Mouse (Mus musculus) hindbrain, embryonic 16.5 days (tissue): ENCODE data around the gene Etl4. TPM values are rescaled to one million over a fixed set of nuclear protein-coding genes. Genes with fewer than 3 reads are reported as not detected.

Source experiments
- ATAC-seq: fragments of 200-750 bp; cut with Nextera tagmentation; 2 replicates; pipeline ENCODE4 v1.8.0; 2017; ENCODE audit warnings: moderate TSS enrichment, moderate library complexity
- H3K27ac ChIP-seq: fragments of 300-500 bp; sonication (generic); 2 replicates; pipeline ENCODE4 v1.5.1; 2014; ENCODE audit warnings: low read depth, mild to moderate bottlenecking, control low read depth, low read length, moderate library complexity
- H3K27me3 ChIP-seq: fragments of 300-500 bp; sonication (generic); replicated peaks from 2 replicates; pipeline ENCODE4 v1.6.1; 2014; ENCODE audit warnings: low read length; ENCODE audit not compliant: control insufficient read depth, insufficient read depth
- H3K36me3 ChIP-seq: fragments of 300-500 bp; sonication (generic); 2 replicates; pipeline ENCODE4 v1.6.1; 2014; ENCODE audit warnings: mild to moderate bottlenecking, low read length, moderate library complexity, mixed read lengths; ENCODE audit not compliant: control insufficient read depth, insufficient read depth
- H3K4me1 ChIP-seq: fragments of 300-500 bp; sonication (generic); 2 replicates; pipeline ENCODE4 v1.6.1; 2014; ENCODE audit warnings: low read depth, low read length; ENCODE audit not compliant: control insufficient read depth, insufficient read depth
- H3K4me2 ChIP-seq: fragments of 300-500 bp; sonication (generic); 2 replicates; pipeline ENCODE4 v1.6.1; 2014; ENCODE audit warnings: mild to moderate bottlenecking, low read length, control low read depth, moderate library complexity
- H3K4me3 ChIP-seq: fragments of 300-500 bp; sonication (generic); 2 replicates; pipeline ENCODE4 v1.5.1; 2014; ENCODE audit warnings: mild to moderate bottlenecking, low read length, control low read depth, moderate library complexity
- H3K9ac ChIP-seq: fragments of 300-500 bp; sonication (generic); 2 replicates; pipeline ENCODE4 v1.6.1; 2014; ENCODE audit warnings: low read depth, mild to moderate bottlenecking, control low read depth, low read length, moderate library complexity
- H3K9me3 ChIP-seq: fragments of 300-500 bp; sonication (generic); 2 replicates; pipeline ENCODE4 v1.6.1; 2014; ENCODE audit warnings: mild to moderate bottlenecking, low read length, moderate library complexity; ENCODE audit not compliant: control insufficient read depth
- WGBS: fragments of 180-500 bp; shearing (Covaris S2); extraction: QIAGEN DNeasy Blood & Tissue Kit; methylation state at CpG from one replicate; pipeline ENCODE4 v1.1.7; 2014; 5-methylcytosine and 5-hydroxymethylcytosine counted together
- polyA plus RNA-seq: library from polyadenylated mRNA; unstranded; fragments of >200 nt; fragmentation: Nextera tagmentation; extraction: Ambion mirVana; gene quantifications from 2 replicates; pipeline ENCODE4 v1.2.1, GENCODE M21; 2015

Etl4 gene
- polyA plus RNA-seq, 1 experiment from 2014 or later, result 5.0 TPM

DNA sequence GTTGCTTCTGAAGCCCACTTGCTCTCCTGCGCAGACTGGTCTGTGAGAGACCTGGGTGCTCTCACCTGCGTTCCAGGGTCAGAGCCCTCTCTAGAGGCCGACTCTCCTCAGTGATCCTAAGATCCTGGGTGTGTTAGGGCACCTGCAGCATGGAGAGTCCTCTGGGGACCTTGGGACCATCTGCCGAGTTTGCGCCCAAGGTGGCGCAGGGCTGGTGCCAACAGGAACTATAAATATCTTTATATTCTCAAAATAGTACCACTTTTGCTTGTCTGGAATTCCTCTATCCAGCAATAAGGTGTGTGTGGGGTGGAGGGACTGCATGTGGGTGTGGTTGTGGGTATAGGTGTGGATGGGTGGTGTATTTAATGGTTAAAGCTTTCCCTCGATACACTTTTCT, 293.4 kb downstream of the Etl4 start:
- WGBS, result 88% methylated on average over 7 of the region's 7 CpGs
- no peaks in the 10 kb centered on the region for H3K4me1 ChIP-seq
- H3K4me2 ChIP-seq, result no peak overlapping the region
- H3K9me3 ChIP-seq, result no peaks in the 10 kb centered on the region
- no peaks in the 10 kb centered on the region for H3K36me3 ChIP-seq
- no peak overlapping the region for H3K27ac ChIP-seq
- no peak overlapping the region for H3K9ac ChIP-seq
- H3K4me3 ChIP-seq, result no peak overlapping the region
- H3K27me3 ChIP-seq, result no peaks in the 10 kb centered on the region
- ATAC-seq, result no peak

- Histone ChIP-seq H3K27me3 (no peaks in the 10 kb centered on the region), H3K4me1 (no peaks in the 10 kb centered on the region), H3K27ac (no peak overlapping the region), H3K4me2 (no peak overlapping the region), H3K36me3 (no peaks in the 10 kb centered on the region), H3K4me3 (no peak overlapping the region), H3K9ac (no peak overlapping the region), H3K9me3 (no peaks in the 10 kb centered on the region)
- WGBS, result 68% methylated on average over 1 of the region's 1 CpGs
- no peak for ATAC-seq
These were observed 297.1 kb downstream of the Etl4 start for GRCm38 (mm10) chr2:20206647-20207046.

DNA sequence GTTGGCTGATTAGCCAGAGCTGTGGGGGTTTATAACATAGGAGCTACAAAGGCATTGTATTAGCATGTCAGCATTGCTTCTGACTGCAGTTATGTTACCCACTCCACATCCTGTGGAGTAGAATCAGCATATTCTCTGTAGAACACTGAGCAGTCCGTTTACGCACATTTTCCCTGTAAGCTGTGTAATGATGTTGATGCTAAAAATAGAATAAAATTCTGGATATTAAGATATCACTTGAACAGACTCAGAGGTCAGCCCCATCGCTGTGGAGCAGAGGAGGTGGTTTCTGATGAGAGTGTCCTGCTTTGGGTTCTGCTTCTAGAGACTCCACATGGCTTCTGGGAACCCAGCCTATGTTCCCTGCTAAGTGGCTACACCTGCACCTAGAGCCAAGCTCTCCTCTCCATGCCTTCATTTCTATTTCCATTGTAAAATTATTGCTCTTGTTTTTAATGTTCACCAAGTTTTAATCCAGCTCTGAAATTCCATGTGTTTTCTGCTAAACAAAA, 299.2 kb downstream of the Etl4 start:
- no peaks in the 10 kb centered on the region for H3K4me1 ChIP-seq
- H3K4me3 ChIP-seq, result no peak overlapping the region
- H3K9ac ChIP-seq, result no peak overlapping the region
- WGBS, result 66% methylated on average over 3 of the region's 3 CpGs
- no peaks in the 10 kb centered on the region for H3K36me3 ChIP-seq
- ATAC-seq, result no peak
- H3K27me3 ChIP-seq, result no peaks in the 10 kb centered on the region
- H3K9me3 ChIP-seq, result no peaks in the 10 kb centered on the region
- no peak overlapping the region for H3K27ac ChIP-seq
- no peak overlapping the region for H3K4me2 ChIP-seq

DNA sequence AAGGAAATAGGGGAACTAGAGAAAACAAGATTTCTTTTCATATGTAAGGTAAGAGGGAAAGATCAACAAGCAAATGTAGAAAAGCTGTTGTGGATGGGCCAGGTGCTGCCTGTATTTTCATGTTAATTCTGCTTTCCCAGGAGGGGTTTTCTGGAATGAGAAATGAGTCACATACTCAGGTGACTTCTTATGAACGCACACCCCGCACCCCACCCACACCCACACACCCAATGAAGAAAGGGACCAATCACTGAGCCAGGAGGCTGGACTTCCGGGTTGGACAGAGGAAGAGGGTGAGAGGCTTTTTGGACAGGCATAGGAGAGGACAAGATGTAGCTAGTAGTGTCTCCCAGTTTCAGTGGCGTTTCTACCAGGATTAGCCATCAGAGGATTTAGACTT, 299.8 kb downstream of the Etl4 start:
- no peaks in the 10 kb centered on the region for H3K27me3 ChIP-seq
- H3K4me2 ChIP-seq, result no peak overlapping the region
- H3K36me3 ChIP-seq, result no peaks in the 10 kb centered on the region
- no peaks in the 10 kb centered on the region for H3K9me3 ChIP-seq
- no peak for ATAC-seq
- no peak overlapping the region for H3K27ac ChIP-seq
- H3K9ac ChIP-seq, result no peak overlapping the region
- H3K4me1 ChIP-seq, result no peaks in the 10 kb centered on the region
- 64% methylated on average over 4 of the region's 4 CpGs for WGBS
- H3K4me3 ChIP-seq, result no peak overlapping the region

DNA sequence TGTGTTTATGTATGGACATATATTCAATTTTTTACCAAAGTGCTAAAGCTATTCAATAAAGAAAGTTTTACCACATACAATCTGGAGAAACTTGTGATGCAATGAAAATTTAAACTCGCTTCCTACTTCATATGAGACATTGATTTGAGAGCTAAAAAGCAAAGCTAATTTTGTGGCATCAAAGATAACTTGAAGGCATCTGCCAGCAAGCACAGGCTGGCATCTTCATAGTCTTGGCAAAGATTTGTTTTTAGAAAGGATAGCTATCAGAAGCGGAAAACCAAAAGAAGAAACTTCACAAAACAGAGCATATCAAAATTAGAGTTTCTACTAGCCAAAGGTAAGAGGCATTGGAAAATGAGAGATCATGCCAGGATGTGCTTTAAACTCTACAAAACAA, 306.7 kb downstream of the Etl4 start:
- no peak for ATAC-seq

GRCm38 (mm10) chr2:20216686-20217437, 307.3 kb downstream of the Etl4 start:
- H3K4me2 ChIP-seq, result no peak overlapping the region
- WGBS, result 89% methylated on average over 5 of the region's 5 CpGs
- H3K9ac ChIP-seq, result no peak overlapping the region
- no peaks in the 10 kb centered on the region for H3K9me3 ChIP-seq
- H3K4me1 ChIP-seq, result no peaks in the 10 kb centered on the region
- H3K27me3 ChIP-seq, result no peaks in the 10 kb centered on the region
- no peak overlapping the region for H3K4me3 ChIP-seq
- ATAC-seq, result no peak
- no peak overlapping the region for H3K27ac ChIP-seq
- H3K36me3 ChIP-seq, result no peaks in the 10 kb centered on the region

More for the DNA sequence above, 306.7 kb downstream of the Etl4 start:
- no peak overlapping the region for H3K4me2 ChIP-seq
- WGBS, result 98% methylated on average over 2 of the region's 2 CpGs
- H3K27ac ChIP-seq, result no peak overlapping the region
- H3K4me3 ChIP-seq, result no peak overlapping the region
- H3K9me3 ChIP-seq, result no peaks in the 10 kb centered on the region
- no peaks in the 10 kb centered on the region for H3K27me3 ChIP-seq
- no peak overlapping the region for H3K9ac ChIP-seq
- H3K36me3 ChIP-seq, result no peaks in the 10 kb centered on the region
- no peaks in the 10 kb centered on the region for H3K4me1 ChIP-seq

DNA sequence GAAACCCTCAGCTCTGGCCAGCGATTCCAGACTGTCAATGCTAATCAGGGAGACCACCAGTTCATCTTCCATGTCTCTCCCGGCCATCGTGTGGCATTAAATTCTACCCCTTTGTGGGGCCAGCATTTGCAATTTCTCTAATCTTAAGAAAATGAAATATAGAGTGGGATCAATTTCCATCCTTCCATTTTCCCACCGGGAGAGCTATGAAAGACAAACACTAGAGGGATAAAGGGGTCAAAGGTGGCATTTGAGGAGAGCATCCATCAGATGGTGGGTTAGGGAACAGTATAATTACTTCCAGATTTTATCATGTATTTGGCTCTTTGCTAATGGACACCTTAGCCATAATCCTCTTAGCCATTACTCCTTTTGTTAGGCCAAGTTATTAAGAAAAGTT, 321.8 kb downstream of the Etl4 start:
- no peaks in the 10 kb centered on the region for H3K4me1 ChIP-seq
- no peak for ATAC-seq
- H3K9me3 ChIP-seq, result no peaks in the 10 kb centered on the region
- no peak overlapping the region for H3K4me3 ChIP-seq
- no peak overlapping the region for H3K4me2 ChIP-seq
- WGBS, result 80% methylated on average over 4 of the region's 4 CpGs
- no peak overlapping the region for H3K9ac ChIP-seq
- H3K36me3 ChIP-seq, result no peaks in the 10 kb centered on the region
- no peaks in the 10 kb centered on the region for H3K27me3 ChIP-seq
- H3K27ac ChIP-seq, result no peak overlapping the region

- H3K9me3 ChIP-seq, result no peaks in the 10 kb centered on the region
- H3K4me1 ChIP-seq, result no peaks in the 10 kb centered on the region; the same call in 1 of the 2 replicates
- H3K27me3 ChIP-seq, result no peaks in the 10 kb centered on the region
- H3K36me3 ChIP-seq, result no peaks in the 10 kb centered on the region
- no peak overlapping the region for H3K27ac ChIP-seq
- H3K4me3 ChIP-seq, result no peak overlapping the region
- WGBS, result 70% methylated on average over 4 of the region's 4 CpGs
- ATAC-seq, result no peak
- no peak overlapping the region for H3K9ac ChIP-seq
- H3K4me2 ChIP-seq, result no peak overlapping the region
These were observed 338.6 kb downstream of the Etl4 start for GRCm38 (mm10) chr2:20248043-20248664.

DNA sequence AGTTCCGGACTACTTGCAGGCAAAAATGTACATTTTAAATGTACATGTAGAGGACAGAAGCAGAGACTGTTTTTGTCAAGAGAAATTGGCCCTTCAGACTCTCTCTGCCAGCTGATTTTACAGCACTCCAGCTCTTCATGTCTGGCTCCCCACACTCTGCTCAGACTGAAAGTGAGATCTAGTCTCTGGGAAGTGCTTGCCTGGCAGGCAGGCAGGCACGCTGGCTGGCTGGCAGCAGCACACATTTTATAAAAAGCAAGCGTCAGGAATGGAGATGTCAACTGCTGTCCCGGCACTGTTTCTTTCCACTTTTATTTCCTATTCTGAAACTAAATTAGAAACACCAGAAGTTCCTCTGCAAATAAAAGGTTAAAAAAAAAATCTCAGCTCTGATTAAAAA, 339.8 kb downstream of the Etl4 start:
- H3K4me1 ChIP-seq, result no peaks in the 10 kb centered on the region; the same call in 1 of the 2 replicates
- H3K9me3 ChIP-seq, result no peaks in the 10 kb centered on the region
- WGBS, result 56% methylated on average over 4 of the region's 4 CpGs
- no peaks in the 10 kb centered on the region for H3K36me3 ChIP-seq
- ATAC-seq, result no peak
- H3K4me2 ChIP-seq, result no peak overlapping the region
- no peak overlapping the region for H3K27ac ChIP-seq
- no peak overlapping the region for H3K4me3 ChIP-seq
- no peaks in the 10 kb centered on the region for H3K27me3 ChIP-seq
- H3K9ac ChIP-seq, result no peak overlapping the region
